Mouse (Mus musculus) E14TG2a.4 (cell line): ENCODE results near the gene Per1.

Experiments used
- CTCF ChIP-seq: conservative IDR thresholded peaks from 2 replicates; pipeline ENCODE4 v1.5.1; 2014; ENCODE audit warnings: low read length
- NANOG ChIP-seq: IDR thresholded peaks from 2 replicates; pipeline ENCODE4 v1.6.1; 2014; ENCODE audit warnings: borderline replicate concordance, low read length, mixed read lengths
- POU5F1 ChIP-seq: IDR thresholded peaks from 2 replicates; pipeline ENCODE4 v1.6.1; 2014; ENCODE audit warnings: low read length, borderline replicate concordance

DNA sequence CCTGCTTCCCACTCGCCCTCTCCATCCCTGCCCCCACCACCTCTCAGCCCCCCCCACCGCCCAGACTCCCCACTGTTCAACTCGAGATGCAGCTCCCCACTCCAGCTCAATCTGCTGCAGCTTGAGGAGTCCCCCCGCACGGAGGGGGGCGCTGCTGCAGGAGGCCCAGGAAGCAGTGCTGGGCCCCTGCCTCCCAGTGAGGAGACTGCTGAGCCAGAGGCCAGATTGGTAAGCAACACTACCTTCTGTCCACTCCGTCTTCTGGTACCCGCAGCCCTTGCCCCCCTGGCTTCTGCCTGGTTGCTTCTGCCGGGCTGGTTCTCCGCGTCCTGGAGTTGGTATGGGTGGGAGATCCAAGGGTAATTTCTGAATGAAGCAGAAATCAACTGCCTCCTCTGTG, 11.8 kb downstream of the Per1 start:
- TF ChIP-seq CTCF (no peak), NANOG (no peak), POU5F1 (no peak)
